Mouse (Mus musculus) small intestine, adult 2 months (tissue): ENCODE measurements at regions not wholly inside any gene's neighbourhood (a gene's known extent, or its start where the extent isn't known, plus 50 kb on each side); places are given as distances from the start of the nearest gene placed in this dataset.

Experiments
- CTCF ChIP-seq: fragments of 200-500 bp; IDR thresholded peaks from 2 replicates; pipeline ENCODE4 v1.5.1; 2012; ENCODE audit warnings: low read depth, mild to moderate bottlenecking, control low read depth, inconsistent platforms, low read length, moderate library complexity, mixed read lengths; ENCODE audit not compliant: insufficient replicate concordance, insufficient read length; ENCODE audit errors: extremely low read depth
- POLR2A ChIP-seq: fragments of 200-500 bp; IDR thresholded peaks from 2 replicates; pipeline ENCODE4 v1.6.1; 2012; ENCODE audit warnings: low read depth, mild to moderate bottlenecking, control low read depth, inconsistent platforms, low read length, moderate library complexity

- TF ChIP-seq CTCF: no peak
- no peak for TF ChIP-seq POLR2A
Observed at GRCm38 (mm10) chr11:17883276-17883675, 70.4 kb downstream of the Etaa1 start.
